Comparison of ENCODE assay signal across 16 mouse cellular contexts in the genomic region with DNA sequence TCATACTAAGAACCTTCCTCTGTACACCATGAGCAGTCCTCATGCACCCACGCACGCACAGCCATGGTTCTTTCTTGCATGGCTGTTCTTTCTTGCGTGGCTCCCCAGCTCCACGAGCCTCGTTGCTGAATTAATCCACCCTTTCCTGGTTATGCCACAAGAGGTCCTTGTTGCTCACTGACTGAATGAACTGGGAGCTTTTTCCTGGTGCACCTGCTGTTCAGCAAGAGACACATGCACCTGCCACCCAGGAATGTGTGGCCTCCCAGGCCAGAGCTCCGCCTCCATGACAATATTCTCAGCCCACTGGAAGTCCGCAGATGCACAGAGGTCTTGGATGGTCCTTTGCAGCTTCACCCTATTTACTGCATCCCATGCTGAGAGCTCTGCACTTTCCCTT. TPM values are rescaled to one million over a fixed set of nuclear protein-coding genes. Genes with fewer than 3 reads are reported as not detected.
A peak's percentile ranks its signal among the peaks of the same experiment; 100 is the strongest.
DNase-seq lines count a peak whose midpoint lies in the region; ATAC-seq and TF ChIP-seq lines count a peak whose summit lies in the region.
"Had no signal": no experiment of that assay in that cellular context is flagged by ENCODE, and none has a peak within 500 bp of the region (broad histone marks: within the 10 kb centered on the region; RNA-seq: fewer than 3 reads in every experiment).

No protein-coding gene starts in this region.

- no peaks in the 10 kb centered on the region for H3K79me2 ChIP-seq in MEL (ENCODE audit: control insufficient read depth, insufficient read depth, low read length, poor library complexity)

- TF ChIP-seq EP300 in MEL (IDR thresholded peaks at IDR 0.05; ENCODE audit: low read depth in 1 of 2, low read length in 2 of 2), result no peak

- no peaks in the 10 kb centered on the region for H3K36me3 ChIP-seq in MEL (ENCODE audit: control insufficient read depth in 1 of 2, insufficient read depth in 2 of 2, low read length in 2 of 2)
- no peaks in the 10 kb centered on the region for H3K36me3 ChIP-seq in intestine, postnatal 0 days (ENCODE audit: control insufficient read depth, insufficient read depth)
- H3K36me3 ChIP-seq: limb, embryonic 15.5 days; neural tube, embryonic 12.5 days had no signal

- peak; percentile 57 for ATAC-seq in intestine, postnatal 0 days

- H3K4me2 ChIP-seq in intestine, postnatal 0 days (replicated peaks; ENCODE audit: low read depth), result no peak overlapping the region
- H3K4me2 ChIP-seq: limb, embryonic 15.5 days; neural tube, embryonic 12.5 days had no signal

- 43% methylated on average over 7 of the region's 7 CpGs for WGBS in intestine, postnatal 0 days

- TF ChIP-seq POLR2A in MEL (IDR thresholded peaks at IDR 0.05; ENCODE audit: control insufficient read depth in 1 of 2, insufficient read depth in 1 of 2, low read depth in 1 of 2, low read length in 2 of 2, poor library complexity in 1 of 2), result no peak

- no peaks in the 10 kb centered on the region for H3K9me3 ChIP-seq in MEL (replicated peaks; ENCODE audit: insufficient read depth, low read length)
- no peaks in the 10 kb centered on the region for H3K9me3 ChIP-seq in intestine, postnatal 0 days (ENCODE audit: control insufficient read depth)
- H3K9me3 ChIP-seq: limb, embryonic 15.5 days; neural tube, embryonic 12.5 days had no signal

- DNase-seq in gastrocnemius, adult 2 months, result no peak
- no peak for DNase-seq in gastrocnemius, postnatal 25 days
- DNase-seq in left cerebral cortex, adult 2 months (ENCODE audit: extremely low spot score in 1 of 2, low spot score in 2 of 2), result no peak
- DNase-seq in left cerebral cortex, postnatal 14 days (ENCODE audit: low spot score in 2 of 2), result no peak
- no peak for DNase-seq in MEL (ENCODE audit: low read depth, low spot score)
- DNase-seq in right cerebral cortex, postnatal 36 days (ENCODE audit: low spot score in 2 of 2), result no peak
- DNase-seq: adrenal gland, postnatal 25 days; cerebellum, adult 9-10 months; heart, postnatal 10 days; right cerebral cortex, postnatal 14 days had no signal

- TF ChIP-seq CTCF in gastrocnemius, adult 2 months (IDR thresholded peaks at IDR 0.05), result peak; percentile 37
- peak; percentile 39 for TF ChIP-seq CTCF in left cerebral cortex, adult 2 months (IDR thresholded peaks at IDR 0.05)
- no peak for TF ChIP-seq CTCF in MEL (IDR thresholded peaks at IDR 0.05 in 2 of 3, conservative IDR thresholded peaks at IDR 0.05 in 1 of 3; ENCODE audit: control insufficient read depth in 1 of 3, insufficient read depth in 1 of 3, low read depth in 2 of 3, low read length in 3 of 3, poor library complexity in 1 of 3, severe bottlenecking in 1 of 3)
- peak; percentile 73 for TF ChIP-seq CTCF in intestine, postnatal 0 days (IDR thresholded peaks at IDR 0.05; ENCODE audit: low read depth)

- no peaks in the 10 kb centered on the region; a peak in 2 of 4 replicates for H3K27me3 ChIP-seq in MEL (ENCODE audit: control insufficient read depth in 1 of 2, insufficient read depth in 2 of 2, low read length in 2 of 2)
- H3K27me3 ChIP-seq in intestine, postnatal 0 days (replicated peaks; ENCODE audit: control insufficient read depth, insufficient read depth, low read length), result no peaks in the 10 kb centered on the region
- H3K27me3 ChIP-seq: limb, embryonic 15.5 days; neural tube, embryonic 12.5 days had no signal

- H3K9ac ChIP-seq in MEL (ENCODE audit: control insufficient read depth, low read depth, low read length, poor library complexity, severe bottlenecking), result no peak overlapping the region
- H3K9ac ChIP-seq in intestine, postnatal 0 days (ENCODE audit: low read depth, low read length), result no peak overlapping the region
- H3K9ac ChIP-seq: limb, embryonic 15.5 days; neural tube, embryonic 12.5 days had no signal

- no peak overlapping the region for H3K4me3 ChIP-seq in gastrocnemius, adult 2 months
- no peak overlapping the region for H3K4me3 ChIP-seq in left cerebral cortex, adult 2 months
- no peak overlapping the region for H3K4me3 ChIP-seq in MEL (ENCODE audit: control insufficient read depth in 1 of 2, insufficient read depth in 1 of 2, low read depth in 2 of 2, low read length in 2 of 2)
- no peak overlapping the region for H3K4me3 ChIP-seq in intestine, postnatal 0 days (ENCODE audit: low read depth, low read length)
- H3K4me3 ChIP-seq: limb, embryonic 15.5 days; neural tube, embryonic 12.5 days had no signal

- H3K27ac ChIP-seq in gastrocnemius, adult 2 months, result no peak overlapping the region
- H3K27ac ChIP-seq in left cerebral cortex, adult 2 months, result no peak overlapping the region
- H3K27ac ChIP-seq in MEL (ENCODE audit: control insufficient read depth, low read depth, low read length), result no peak overlapping the region
- H3K27ac ChIP-seq in intestine, postnatal 0 days (ENCODE audit: low read depth, low read length), result no peak overlapping the region
- H3K27ac ChIP-seq: limb, embryonic 15.5 days; neural tube, embryonic 12.5 days had no signal

- intact Hi-C loops in gastrocnemius, adult 2 months (cut with DNase I), result loop anchor here (10.0 kb wide), 1 partner anchor 130 kb away; no protein-coding TSS in a partner anchor
- intact Hi-C loops in left cerebral cortex, adult 2 months (cut with DNase I), result loop anchor here (2.0 to 10.0 kb wide), 2 partner anchors 68 to 290 kb away; partner anchors contain the start of gene Ikbke
- intact Hi-C loops in left cerebral cortex, postnatal 14 days (cut with DNase I), result loop anchor here (5.0 kb wide), 1 partner anchor 68 kb away; no protein-coding TSS in a partner anchor

- no peaks in the 10 kb centered on the region for H3K4me1 ChIP-seq in MEL (ENCODE audit: control insufficient read depth in 1 of 2, insufficient read depth in 2 of 2, low read length in 2 of 2)
- no peaks in the 10 kb centered on the region for H3K4me1 ChIP-seq in intestine, postnatal 0 days (replicated peaks; ENCODE audit: control insufficient read depth, insufficient read depth, low read length)
- H3K4me1 ChIP-seq: limb, embryonic 15.5 days; neural tube, embryonic 12.5 days had no signal

- no peak; the same call in none of the 2 replicates for TF ChIP-seq RAD21 in MEL (IDR thresholded peaks at IDR 0.05; ENCODE audit: low read depth, low read length)

TF ChIP-seq in MEL, 35 proteins besides CTCF, POLR2A, EP300 and RAD21:
- TF ChIP-seq SMC3 (IDR thresholded peaks at IDR 0.05; ENCODE audit: low read depth, low read length), result peak; percentile 26; the same call in 1 of the 2 replicates
- TF ChIP-seq TCF12 (IDR thresholded peaks at IDR 0.05; ENCODE audit: low read depth, low read length), result no peak
- no peak for TF ChIP-seq ZNF384 (IDR thresholded peaks at IDR 0.05; ENCODE audit: low read depth, low read length)
- 0 out of 2 replicates have a peak, but pooled peaks have one; percentile 17 for TF ChIP-seq ZC3H11A (IDR thresholded peaks at IDR 0.05; ENCODE audit: low read depth, low read length)

RNA-seq across cellular contexts. Expression of gene Il10, which starts 35.2 kb away (rescaled TPM):
- total RNA-seq in gastrocnemius, adult 2 months (2021), result not detected
- total RNA-seq in gastrocnemius, postnatal 25 days (2021), result not detected
- not detected for total RNA-seq in left cerebral cortex, adult 2 months (2021)
- not detected for total RNA-seq in left cerebral cortex, postnatal 14 days (2021)
- total RNA-seq in MEL (2012; rRNA removed), result not detected in 2 replicates
- polyA plus RNA-seq in MEL (2012; ENCODE audit: insufficient read depth in 1 of 2, insufficient read length in 2 of 2, low read depth in 1 of 2, low replicate concordance in 2 of 2, missing spikeins in 1 of 2), result not detected
- not detected in 2 replicates for polyA plus RNA-seq in intestine, postnatal 0 days (2015; fragmentation: Nextera tagmentation; extraction: Ambion mirVana)
- total RNA-seq: adrenal gland, postnatal 25 days; gastrocnemius, adult 8-10 months; heart, postnatal 10 days; megakaryocyte-erythroid progenitor cell, adult 5-6 weeks had no signal
- polyA plus RNA-seq: limb, embryonic 15.5 days; neural tube, embryonic 12.5 days; stomach, embryonic 16.5 days had no signal

RNA-seq across cellular contexts. Expression of gene Il19, which starts 44.5 kb away (rescaled TPM):
- total RNA-seq in gastrocnemius, adult 2 months (2021), result not detected
- not detected for total RNA-seq in gastrocnemius, postnatal 25 days (2021)
- not detected for total RNA-seq in left cerebral cortex, adult 2 months (2021)
- not detected for total RNA-seq in left cerebral cortex, postnatal 14 days (2021)
- not detected in 2 replicates for total RNA-seq in MEL (2012; rRNA removed)
- not detected for polyA plus RNA-seq in MEL (2012; ENCODE audit: insufficient read depth in 1 of 2, insufficient read length in 2 of 2, low read depth in 1 of 2, low replicate concordance in 2 of 2, missing spikeins in 1 of 2)
- polyA plus RNA-seq in intestine, postnatal 0 days (2015; fragmentation: Nextera tagmentation; extraction: Ambion mirVana), result not detected in 2 replicates
- total RNA-seq: adrenal gland, postnatal 25 days; heart, postnatal 10 days; megakaryocyte-erythroid progenitor cell, adult 5-6 weeks had no signal
- polyA plus RNA-seq: limb, embryonic 15.5 days; neural tube, embryonic 12.5 days; stomach, embryonic 16.5 days had no signal

Comparison
In these comparisons a context has a peak if more than half of its experiments do, and no peak if none do; other contexts are left out.
1. CTCF ChIP-seq: peak in gastrocnemius, adult 2 months (single experiment), left cerebral cortex, adult 2 months (single experiment) and intestine, postnatal 0 days (single experiment); none in MEL (0 of 3).